8 mouse cellular contexts compared by ENCODE assay signal in genomic region chr15:94557442-94557841, GRCm38 (mm10). TPM values are rescaled to one million over a fixed set of nuclear protein-coding genes. Genes with fewer than 3 reads are reported as not detected.
A peak's percentile ranks its signal among the peaks of the same experiment; 100 is the strongest.
DNase-seq lines count a peak whose midpoint lies in the region; ATAC-seq lines count a peak whose summit lies in the region.

No protein-coding gene starts in this region.

- peak; percentile 90 for ATAC-seq in erythroblast, adult 5-6 weeks (replicated peaks; ENCODE audit: low FRiP score, poor library complexity, severe bottlenecking)
- ATAC-seq in neutrophil, adult 5-6 weeks (ENCODE audit: extremely low read depth, insufficient number of reproducible peaks, low FRiP score, poor library complexity, severe bottlenecking), result peak; percentile 96

- intact Hi-C loops in heart, postnatal 14 days (cut with DNase I), result loop anchor here (1.0 kb wide), 2 partner anchors 44 to 104 kb away; no protein-coding TSS in a partner anchor

- DNase-seq in CD8-positive naive resting alpha-beta T cell, adult 2 months (ENCODE audit: low read depth in 2 of 2, low spot score in 2 of 2), result peak; percentile 81 to 89
- peak; percentile 92 for DNase-seq in brain, adult 2 months (ENCODE audit: low read depth, low spot score)
- DNase-seq in heart, postnatal 14 days, result peak; percentile 81 to 93
- DNase-seq in layer of hippocampus, adult 11-12 months (ENCODE audit: low spot score), result peak; percentile 92
- DNase-seq in lung, adult 18-20 months, result peak; percentile 75 to 80
- peak; percentile 44 to 47 for DNase-seq in thymus, adult 18-20 months

RNA-seq across cellular contexts. Expression of gene Irak4, which starts 14.0 kb away (rescaled TPM):
- total RNA-seq in erythroblast, adult 5-6 weeks (2015; ENCODE audit: low replicate concordance), result 2.1 and 8.6 TPM in 2 replicates
- total RNA-seq in erythroblast, adult 5-6 weeks (2017; ENCODE audit: low replicate concordance), result 3.5 and 5.1 TPM in 2 replicates
- 1 to 10 TPM; 6.2 to 7.6 TPM for total RNA-seq in heart, postnatal 14 days (2021)
- 60.6 and 67.9 TPM in 2 replicates for total RNA-seq in neutrophil, adult 5-6 weeks (2017)

RNA-seq across cellular contexts. Expression of gene Pus7l, which starts 14.1 kb away (rescaled TPM):
- 0.19 and 1.3 TPM in 2 replicates for total RNA-seq in erythroblast, adult 5-6 weeks (2015; ENCODE audit: low replicate concordance)
- 0.43 and 0.84 TPM in 2 replicates for total RNA-seq in erythroblast, adult 5-6 weeks (2017; ENCODE audit: low replicate concordance)
- 1 to 10 TPM; 2.5 to 3.3 TPM for total RNA-seq in heart, postnatal 14 days (2021)
- total RNA-seq in neutrophil, adult 5-6 weeks (2017), result 4.5 and 6.4 TPM in 2 replicates

RNA-seq across cellular contexts. Expression of gene Twf1, which starts 32.2 kb away (rescaled TPM):
- 11.5 and 19.4 TPM in 2 replicates for total RNA-seq in erythroblast, adult 5-6 weeks (2015; ENCODE audit: low replicate concordance)
- total RNA-seq in erythroblast, adult 5-6 weeks (2017; ENCODE audit: low replicate concordance), result 9.2 and 9.9 TPM in 2 replicates
- 10 to 100 TPM; 24.3 to 24.6 TPM for total RNA-seq in heart, postnatal 14 days (2021)
- total RNA-seq in neutrophil, adult 5-6 weeks (2017), result 32.4 and 36.1 TPM in 2 replicates

Comparison
In these comparisons a context has a peak if more than half of its experiments do, and no peak if none do; other contexts are left out.
1. Peak in every context shown above with its lines: DNase-seq and ATAC-seq.